Mouse (Mus musculus) left cerebral cortex, adult 8-10 months (tissue): Measurements from ENCODE around the gene Lrrc37a. TPM values are rescaled to one million over a fixed set of nuclear protein-coding genes. Genes with fewer than 3 reads are reported as not detected.

ENCODE experiments used
- total RNA-seq, 4 experiments: library from RNA; stranded (reverse); gene quantifications; 2 replicates each; pipeline ENCODE4 v1.2.4; 2022

Gene Lrrc37a
- total RNA-seq, 4 experiments from 2014 or later, result not detected

Other genes with a start within 250 kb of the Lrrc37a start
- 1 to 10 TPM; 3.1 to 6.5 (median 5.0) TPM for gene Map3k14, start 237.1 kb downstream of the Lrrc37a start, total RNA-seq
- 10 to 100 TPM; 17.6 to 21.1 (median 19.1) TPM for gene Arhgap27, start 140.9 kb downstream of the Lrrc37a start, total RNA-seq
- 10 to 100 TPM; 17.4 to 18.2 (median 18.0) TPM for gene Plekhm1, start 91.9 kb downstream of the Lrrc37a start, total RNA-seq
- gene Gm884, start 116.5 kb upstream of the Lrrc37a start, total RNA-seq, result under 1 TPM in 3 of 4 experiments, not detected in 1; 0.07 to 0.08 (median 0.07) TPM
- under 1 TPM in 1 of 4 experiments, not detected in 3; 0.51 TPM for gene Lyzl6, start 134.3 kb upstream of the Lrrc37a start, total RNA-seq
- gene Rprml, start 145.0 kb upstream of the Lrrc37a start, total RNA-seq, result 10 to 100 TPM; 61.0 to 79.5 (median 69.2) TPM
- 10 to 100 TPM; 65.0 to 72.7 (median 68.9) TPM for gene Gosr2, start 193.3 kb upstream of the Lrrc37a start, total RNA-seq
- under 1 TPM; 0.14 to 0.39 (median 0.22) TPM for gene Wnt9b, start 245.2 kb upstream of the Lrrc37a start, total RNA-seq